Mouse (Mus musculus): ENCODE results near the gene Appl1.

Gene Appl1

DNA sequence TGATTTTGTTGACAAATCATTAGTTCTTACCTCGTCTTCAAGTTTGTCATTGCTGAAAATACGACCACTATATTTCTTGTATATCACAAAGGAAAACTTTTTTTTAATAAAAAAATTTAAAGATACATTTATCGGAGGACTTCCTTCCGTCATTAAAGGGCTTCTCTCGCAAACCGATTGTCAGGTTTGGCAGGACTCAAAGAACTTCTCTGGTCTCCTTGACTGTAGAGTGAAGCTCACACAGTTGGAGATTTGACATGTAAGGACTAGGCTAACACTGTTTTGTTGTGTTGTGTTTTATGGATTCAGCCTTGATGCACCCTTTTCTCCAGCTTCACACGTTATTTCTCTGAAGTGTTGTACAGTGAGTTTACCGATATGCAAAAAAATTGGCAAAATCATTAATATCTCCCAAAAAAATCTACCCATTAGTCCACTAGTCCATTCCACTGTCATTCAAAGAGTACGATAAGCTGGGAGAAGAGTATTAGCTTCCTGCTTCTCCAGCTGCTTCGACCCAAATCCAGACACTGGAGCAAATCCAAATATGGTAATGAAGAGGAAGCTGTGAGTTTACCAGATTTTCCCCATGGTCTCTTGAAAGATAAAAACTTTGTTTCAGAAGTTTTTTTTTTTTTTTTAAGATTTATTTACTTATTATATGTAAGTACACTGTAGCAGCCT lies at the start of gene Appl1:
Appl1 (minus strand) TSS at position 127 of the 684 bp plus-strand sequence.
- no peak for DNase-seq (ENCODE audit: low read depth, low spot score)

DNA sequence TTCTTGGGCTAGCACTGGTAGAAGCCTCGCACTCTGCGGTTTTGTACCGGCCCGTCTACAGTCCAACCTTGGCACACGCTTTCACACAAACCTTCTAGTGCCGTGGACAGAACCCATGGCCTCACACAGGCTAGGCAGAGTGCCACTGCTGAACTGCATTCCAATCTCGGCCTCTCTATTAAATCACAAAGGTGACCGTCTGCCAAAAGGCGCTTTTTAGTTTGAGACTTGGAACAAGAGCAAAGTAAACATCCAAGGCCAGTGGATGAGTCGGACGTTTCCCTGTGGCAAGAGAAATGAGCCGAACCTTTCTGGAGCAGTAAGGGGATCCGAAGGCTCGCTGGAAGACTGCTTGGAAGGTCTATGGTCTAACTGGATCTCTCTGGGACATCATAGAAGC lies 48.8 kb upstream of the Appl1 start:
- no peak for DNase-seq (ENCODE audit: low read depth, low spot score)

DNA sequence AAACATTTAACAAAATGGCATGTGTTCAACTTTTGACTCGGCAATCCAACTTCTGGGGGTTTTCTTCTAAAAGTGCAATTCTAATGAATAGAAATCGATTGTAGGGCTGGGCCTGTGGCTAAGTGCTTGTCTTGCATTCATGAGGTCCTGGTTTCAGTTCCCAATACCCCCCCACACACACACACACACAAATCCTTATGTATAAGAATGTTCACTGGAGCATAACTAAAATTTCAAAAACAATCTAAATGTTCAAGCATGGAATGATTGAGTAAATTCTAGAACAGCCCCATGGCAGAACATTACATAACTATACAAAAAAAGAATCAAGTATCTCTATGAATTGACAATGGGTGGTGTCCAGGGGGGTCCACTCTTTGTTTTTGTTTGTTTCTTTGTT lies 46.9 kb upstream of the Appl1 start:
- no peak for DNase-seq (ENCODE audit: low read depth, low spot score)

DNA sequence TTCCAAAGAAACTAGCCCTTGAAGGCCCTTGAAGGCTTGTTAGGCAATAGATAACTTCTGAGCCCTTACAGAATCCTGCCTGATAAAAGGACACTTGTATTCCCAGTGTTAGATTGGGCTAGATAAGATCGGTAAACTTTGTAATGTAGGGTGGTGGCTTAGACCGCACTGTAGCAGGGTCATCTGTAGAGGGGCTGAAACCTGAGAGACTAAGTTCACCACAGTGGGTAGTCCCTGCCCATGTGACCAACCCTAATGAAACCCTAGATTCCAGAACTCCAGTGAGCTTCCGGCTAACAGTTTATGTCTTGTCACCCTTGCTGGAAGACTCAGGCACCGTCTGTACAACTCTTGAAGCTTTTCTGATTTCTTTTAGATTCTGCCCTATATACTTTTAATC lies 42.6 kb upstream of the Appl1 start:
- no peak for DNase-seq (ENCODE audit: low read depth, low spot score)

DNA sequence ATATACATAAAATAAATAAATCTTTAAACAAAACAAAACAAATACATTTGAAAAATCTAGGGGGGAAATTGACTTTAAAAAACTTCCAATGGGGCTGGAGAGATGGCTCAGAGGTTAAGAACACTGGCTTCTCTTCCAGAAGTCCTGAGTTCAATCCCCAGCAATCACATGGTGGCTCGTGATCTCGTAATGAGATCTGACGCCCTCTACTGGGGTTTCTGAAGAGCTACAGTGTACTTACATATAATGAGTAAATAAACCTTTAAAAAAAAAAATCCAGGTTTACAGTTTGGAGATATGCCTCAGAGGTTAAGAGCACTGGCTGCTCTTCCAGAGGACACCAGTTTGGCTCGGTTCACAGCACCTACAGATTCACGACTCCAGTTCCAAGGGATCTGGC lies 40.5 kb upstream of the Appl1 start:
- DNase-seq (ENCODE audit: low read depth, low spot score), result no peak

DNA sequence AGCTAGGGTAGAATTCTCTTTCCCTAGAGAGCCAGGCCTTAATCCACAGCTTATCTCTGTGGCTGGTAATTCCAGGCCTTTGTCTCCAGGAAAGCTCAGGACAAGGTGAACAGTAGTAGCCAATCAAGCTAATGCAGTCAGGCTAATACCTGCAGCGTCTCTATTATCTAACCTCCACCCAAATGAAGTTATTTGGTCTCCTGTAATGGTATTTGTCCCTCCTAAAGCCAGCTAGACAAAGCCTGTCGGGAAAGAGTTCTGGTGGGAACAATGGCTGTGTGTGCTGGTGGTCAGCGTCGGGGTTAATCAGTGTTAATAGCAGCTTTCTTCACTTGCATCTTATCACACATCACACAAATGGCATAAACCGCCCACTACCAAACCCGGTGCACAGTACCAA lies 34.9 kb upstream of the Appl1 start:
- DNase-seq (ENCODE audit: low read depth, low spot score), result no peak

DNA sequence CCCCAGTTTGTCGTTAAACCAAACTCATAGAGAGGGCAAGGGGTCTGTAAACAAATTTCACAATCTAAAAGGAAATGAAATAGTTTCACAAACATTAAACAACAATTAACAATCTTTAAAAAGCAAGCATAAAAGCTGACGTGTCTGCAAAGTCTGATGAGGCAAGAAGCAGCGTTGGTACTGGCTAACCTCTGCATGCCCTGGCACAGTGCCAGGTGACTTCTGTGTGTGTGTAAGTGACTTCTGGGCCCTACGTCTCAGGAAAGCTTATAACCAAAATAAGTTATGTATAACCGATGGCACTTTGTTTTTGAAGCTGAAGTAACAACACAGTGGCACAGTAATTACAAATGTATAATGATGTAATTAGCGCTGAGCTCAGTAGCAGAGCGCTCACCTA lies 33.9 kb upstream of the Appl1 start:
- no peak for DNase-seq (ENCODE audit: low read depth, low spot score)

DNA sequence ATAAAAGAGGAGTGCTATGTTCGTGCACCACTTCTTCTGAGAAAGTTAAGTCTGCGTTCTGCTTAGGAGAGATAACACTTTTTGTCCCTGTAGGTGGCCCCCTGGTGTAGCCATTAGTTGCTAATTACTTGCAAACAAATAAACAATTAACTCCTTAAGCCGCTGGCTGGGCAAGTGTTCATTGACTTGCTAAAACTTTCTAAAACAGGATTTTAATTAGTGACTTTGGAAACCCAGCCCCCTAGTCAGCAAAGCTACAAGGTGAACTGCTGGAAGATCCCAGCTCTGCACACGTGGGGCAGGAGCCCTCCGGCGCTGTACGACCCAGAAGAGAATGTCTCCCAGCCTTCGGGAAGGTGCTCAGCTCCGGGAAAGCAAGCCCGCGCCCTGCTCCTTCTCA lies 29.4 kb upstream of the Appl1 start:
- no peak for DNase-seq (ENCODE audit: low read depth, low spot score)

DNA sequence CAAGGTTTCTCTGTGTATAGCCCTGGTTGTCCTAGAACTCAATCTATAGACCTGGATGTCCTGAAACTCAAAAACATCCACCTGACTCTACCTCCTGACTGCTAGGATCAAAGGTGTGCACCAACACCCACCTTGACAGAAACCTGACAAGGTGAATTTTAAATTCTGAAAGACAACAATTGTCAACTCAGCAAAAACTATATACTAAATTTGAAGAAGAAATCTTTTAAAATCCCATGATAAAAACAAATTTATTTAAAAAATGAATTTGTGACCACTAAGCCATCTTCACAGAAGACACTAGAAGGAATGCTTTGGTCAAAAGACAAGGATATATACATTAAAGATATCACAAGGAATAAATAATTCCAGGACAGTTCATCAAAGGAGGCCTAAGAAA lies 25.2 kb upstream of the Appl1 start:
- no peak for DNase-seq (ENCODE audit: low read depth, low spot score)

DNA sequence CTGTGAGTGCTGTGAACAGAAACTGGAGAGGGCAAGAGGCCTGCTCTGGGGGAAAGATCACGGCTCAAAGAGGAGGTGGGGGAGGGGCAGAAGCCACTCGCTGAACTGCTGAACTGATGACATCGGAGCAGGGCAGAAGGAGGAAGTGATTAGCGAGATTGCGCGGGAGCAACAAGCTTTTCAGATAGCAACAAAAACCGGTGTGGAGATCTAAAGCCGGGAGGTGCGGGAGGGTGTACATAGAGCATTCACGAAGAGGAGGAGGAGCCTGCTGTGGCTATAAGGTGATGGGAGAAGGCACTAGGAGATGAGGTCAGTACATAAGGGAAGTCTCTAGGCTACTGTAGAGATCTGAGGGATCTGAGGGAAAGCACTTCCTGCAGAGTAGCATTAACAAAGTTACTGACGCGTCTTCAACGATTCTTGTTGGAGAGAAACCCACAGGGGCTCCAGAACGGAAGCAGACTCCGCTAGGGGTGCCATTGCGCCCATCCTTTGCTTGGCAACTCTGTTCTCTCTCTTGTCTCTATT lies 23.2 kb upstream of the Appl1 start, which contains the start of gene Hesx1:
Hesx1 (plus strand) TSS at position 206 of the 531 bp plus-strand sequence.
- peak; percentile 75 for DNase-seq (ENCODE audit: low read depth, low spot score)

DNA sequence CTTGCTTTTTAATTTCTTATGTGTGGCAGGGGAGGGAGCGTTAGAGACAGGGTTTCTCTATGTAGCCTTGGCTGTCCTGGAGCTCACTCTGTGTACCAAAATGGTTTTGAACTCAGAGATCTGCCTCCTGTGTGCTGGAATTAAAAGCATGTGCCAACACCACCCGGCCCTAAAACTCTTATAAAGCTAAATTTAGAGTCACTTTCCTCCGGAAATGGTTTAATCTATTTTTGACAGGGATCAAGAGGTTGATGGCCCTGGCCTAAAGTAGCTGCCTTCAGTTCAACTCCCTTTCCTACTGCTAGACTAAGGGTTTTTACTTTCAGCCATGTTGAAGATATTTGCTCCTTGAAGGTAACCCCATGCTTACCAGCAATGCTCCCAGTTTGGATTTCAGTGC lies 22.4 kb upstream of the Appl1 start:
- DNase-seq (ENCODE audit: low read depth, low spot score), result no peak

DNA sequence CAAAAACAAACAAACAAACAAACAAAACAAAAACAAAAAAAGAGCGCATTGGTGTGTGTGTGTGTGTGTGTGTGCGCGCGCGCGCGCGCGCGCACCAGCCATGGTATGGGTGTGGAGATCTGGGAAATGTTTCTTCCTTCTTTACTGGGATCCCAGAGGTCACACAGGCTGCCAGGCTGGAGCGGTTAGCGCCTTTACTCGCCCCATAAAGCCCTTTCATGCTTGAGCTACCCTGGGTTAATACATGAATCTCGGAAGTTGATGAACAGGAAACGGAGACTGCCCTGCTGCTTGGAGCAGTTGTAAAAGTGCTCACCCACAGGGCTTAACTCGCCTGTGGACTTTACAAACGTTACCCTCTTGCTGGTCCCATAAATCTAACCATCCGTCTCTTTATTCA lies 20.6 kb upstream of the Appl1 start:
- no peak for DNase-seq (ENCODE audit: low read depth, low spot score)

DNA sequence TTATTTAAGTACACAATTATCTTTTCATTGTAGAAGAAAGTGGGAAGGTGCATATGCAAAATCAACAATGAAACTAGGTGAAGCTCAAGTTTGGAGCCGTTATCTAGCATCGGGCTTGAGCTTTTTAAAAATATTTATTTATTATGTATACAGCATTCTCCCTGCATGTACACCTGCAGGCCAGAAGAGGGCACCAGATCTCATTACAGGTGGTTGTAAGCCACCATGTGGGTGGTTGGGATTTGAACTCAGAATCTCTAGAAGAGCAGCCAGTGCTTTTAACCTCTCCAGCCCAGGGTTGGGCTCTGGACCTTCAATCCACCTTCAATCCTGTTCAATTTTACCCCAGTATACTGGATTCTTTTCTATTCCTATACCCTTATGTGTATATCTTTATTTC lies 17.7 kb upstream of the Appl1 start:
- no peak for DNase-seq (ENCODE audit: low read depth, low spot score)

DNA sequence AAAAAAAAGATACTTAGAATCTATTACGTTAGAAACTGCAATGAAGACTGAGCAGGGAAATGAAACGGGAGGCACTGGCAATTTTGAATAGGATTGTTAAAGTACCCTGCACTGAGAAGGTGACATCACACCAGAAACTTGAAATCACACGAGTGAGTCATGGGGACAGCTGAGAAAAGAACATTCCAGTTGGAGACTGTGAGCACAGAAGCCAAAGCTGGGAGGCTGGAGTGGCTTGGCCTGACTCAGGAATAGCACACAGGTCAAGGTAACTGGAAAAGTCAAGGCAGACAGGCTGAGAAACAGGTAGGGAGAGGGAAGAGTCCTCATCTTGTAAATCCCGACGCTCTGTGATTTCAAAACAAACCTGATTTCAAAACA lies 11.1 kb upstream of the Appl1 start:
- no peak for DNase-seq (ENCODE audit: low read depth, low spot score)

DNA sequence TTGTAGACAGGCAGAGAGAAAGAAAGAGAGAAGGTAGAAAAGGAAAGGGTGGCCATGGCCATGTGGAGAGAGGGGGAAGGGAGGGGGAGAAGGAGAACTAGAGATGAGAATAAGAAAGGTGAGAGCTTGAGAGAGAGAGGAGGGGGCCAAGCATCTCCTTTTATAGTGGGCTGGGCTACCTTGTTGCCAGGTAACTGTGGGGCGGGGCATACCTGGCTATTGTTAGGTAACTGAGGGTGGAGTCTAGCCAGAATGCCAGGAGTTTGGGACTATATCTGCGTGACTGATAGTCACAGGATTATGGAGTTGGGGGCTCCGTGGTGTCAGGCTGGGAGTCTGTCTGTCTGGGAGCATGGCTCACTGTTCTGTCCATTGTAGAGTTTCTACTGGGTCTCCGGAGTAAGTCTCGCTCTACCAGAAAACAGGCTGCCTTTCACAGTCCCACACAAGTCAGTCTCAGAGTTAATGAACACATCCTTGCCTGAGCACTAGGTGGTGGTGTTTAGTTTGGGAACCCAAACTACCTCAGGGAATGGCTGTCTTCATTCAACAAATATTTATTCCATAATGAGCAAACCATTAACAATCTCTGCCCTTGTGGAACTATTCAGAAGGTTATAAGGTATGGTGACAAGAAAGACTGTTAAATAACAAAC lies 10.6 kb upstream of the Appl1 start:
- DNase-seq (ENCODE audit: low read depth, low spot score), result no peak

DNA sequence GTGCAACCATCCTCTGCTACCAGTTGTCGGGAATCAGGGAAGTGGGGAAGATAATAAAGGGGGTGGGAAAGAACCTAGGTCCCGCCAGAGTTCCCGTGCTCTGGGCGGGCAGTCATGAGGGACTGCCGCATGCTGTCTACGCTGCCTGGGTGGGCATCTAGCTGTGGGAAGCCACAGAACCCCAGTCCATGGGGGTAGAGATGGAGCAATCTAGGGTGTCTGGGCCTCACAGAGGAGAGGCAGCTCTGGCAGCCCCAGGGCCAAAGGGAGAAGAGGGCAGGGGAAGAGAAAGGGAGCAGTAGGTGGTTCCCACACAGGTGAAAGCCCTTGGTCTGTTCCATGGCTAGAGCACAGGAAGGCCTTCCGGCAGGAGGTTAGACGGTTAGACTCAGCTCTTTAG lies 10.0 kb upstream of the Appl1 start:
- no peak for DNase-seq (ENCODE audit: low read depth, low spot score)

DNA sequence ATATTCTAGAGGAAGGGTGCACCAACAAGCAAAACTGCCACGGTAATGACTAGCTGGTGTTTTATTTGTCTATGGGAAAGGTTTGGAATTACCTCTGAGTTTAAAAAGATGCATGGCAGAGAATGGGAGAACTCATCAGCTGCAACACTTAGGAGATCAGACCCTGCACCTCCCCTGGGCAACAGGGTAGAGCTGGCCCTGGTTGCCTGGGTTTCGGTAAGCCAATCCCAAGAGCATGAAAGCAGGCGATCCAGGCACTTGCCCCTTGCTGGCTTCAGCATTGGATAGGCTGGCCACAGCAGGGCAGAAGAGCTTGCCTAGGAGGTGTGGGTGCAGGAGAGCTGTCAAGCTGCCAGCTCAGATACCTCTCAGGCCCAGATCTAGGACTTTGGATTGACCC lies 8.8 kb upstream of the Appl1 start:
- no peak for DNase-seq (ENCODE audit: low read depth, low spot score)

DNA sequence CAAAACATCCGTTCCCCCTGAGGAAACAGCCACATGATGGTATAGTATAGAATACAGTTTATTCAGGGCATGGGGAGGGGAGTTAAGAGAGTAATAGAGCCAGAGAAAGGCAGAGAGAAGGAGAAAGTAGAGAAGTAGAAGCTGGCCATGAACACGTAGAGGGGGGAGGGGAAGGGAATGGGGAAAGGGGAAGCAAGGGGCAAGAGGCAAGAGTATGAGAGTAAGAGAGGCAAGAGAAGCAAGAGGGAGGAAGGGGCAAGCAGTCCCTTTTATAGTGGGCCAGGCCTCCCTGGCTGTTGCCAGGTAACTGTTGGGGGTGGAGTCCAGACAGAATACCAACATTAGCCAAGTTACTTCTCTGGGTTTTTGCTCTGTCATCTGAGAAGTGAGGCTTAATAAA lies 6.5 kb upstream of the Appl1 start:
- DNase-seq (ENCODE audit: low read depth, low spot score), result no peak

DNA sequence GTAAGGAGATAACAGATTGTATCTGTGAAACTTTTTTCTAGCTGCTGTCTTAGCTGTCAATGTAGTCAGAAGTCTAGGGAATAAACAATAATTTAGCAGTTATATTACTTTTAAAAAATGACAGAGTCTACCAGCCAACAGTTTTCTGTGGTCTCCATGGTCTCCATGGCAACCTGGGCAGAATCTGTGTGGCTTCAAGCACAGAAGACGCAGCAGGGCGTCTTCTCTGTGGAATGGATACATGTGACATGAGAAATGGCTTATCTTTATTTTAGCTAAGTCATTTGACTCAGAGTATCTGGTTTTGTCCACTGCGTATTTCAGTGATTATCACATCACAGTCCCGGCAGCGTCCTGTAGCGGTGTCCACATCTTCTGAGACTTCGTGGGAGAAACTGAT lies 5.2 kb upstream of the Appl1 start:
- no peak for DNase-seq (ENCODE audit: low read depth, low spot score)

DNA sequence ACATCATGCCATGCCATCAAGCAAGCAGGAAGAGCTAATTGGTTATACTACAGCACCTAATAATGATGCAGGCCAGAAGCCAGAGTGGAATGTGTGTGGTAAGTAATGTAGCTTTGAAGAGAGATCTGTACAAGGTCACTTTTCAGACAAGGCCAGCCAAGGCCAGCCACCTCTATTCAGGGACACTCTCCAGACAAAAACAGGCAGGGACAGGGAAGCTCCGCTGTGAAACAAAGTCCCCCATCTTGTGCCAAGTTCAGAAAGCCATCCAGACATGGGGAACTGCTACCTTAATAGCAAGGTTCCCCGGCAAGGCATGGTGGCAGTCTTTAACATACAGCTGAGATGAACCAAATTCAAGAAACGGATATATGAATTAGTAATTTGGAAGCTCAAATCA lies 4.5 kb upstream of the Appl1 start:
- DNase-seq (ENCODE audit: low read depth, low spot score), result no peak

DNA sequence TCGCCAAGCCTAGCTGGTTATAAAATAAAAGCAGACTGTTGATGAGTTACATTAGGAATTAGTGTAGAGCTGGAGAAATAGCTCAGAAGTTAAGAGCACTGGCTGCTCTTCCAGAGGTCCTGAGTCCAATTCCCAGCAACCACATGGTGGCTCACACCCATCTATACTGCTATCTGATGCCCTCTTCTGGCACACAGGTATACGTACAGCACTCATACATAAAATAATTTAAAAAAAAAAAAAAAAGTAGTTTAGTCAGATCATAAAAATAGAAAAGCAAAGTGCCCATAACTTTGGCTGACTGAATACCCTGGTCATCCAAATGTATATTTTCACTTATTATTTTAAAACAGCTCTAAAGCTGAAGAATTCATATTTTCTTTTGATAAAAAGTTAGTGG lies 2.1 kb upstream of the Appl1 start:
- no peak for DNase-seq (ENCODE audit: low read depth, low spot score)

DNA sequence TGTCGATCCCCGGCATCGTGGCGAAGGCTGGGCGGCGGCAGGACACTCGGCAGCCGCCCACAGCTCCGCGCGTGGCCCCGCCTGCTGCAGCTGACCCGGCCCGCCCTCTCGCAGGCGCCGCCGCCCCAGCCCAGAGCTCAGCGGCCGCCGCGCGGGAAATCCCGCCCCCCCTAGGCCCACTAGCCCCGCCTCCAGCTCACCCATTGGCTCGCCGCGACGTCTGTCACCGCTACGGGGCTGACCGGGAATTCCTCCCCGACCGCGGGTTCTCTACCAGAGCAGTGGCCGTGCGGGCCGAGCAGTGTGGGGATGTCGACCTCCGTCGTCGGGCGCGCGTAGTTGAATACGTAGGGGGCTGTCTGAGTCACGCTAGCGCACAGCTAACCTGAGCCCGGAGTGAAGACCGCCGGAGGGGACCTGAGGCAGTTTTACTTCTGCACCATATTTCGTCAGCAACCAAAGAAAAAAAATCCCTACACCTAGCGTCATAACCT lies 546 bp downstream of the Appl1 start:
- DNase-seq (ENCODE audit: low read depth, low spot score), result peak; percentile 80

DNA sequence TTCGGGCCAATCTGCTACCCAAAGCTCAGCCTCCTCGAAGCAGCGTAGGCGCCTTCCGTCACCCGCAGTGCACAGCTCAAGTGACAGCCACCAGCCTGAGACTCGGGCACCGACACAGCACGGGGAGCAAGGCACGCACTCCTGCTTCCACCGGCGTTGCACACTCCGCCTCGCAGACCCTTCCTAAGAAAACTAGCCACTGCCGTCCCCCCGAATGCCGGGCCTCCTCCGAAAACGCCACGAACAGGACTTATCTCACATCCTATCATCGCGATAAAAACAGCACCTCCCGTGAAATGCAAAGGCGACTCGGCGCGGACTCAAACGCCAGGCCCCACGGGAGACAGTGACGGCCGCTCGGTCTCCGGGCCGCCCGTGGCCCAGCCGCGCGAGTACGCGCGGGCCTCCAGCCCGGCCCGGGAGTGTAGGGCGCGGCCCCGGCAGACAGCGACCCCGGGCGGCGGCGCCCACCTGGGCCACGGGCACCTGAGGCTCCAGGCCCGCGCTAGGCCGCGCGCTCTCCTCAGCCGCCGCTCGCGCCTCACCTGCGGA lies 1.1 kb downstream of the Appl1 start:
- no peak for DNase-seq (ENCODE audit: low read depth, low spot score)
